Mouse (Mus musculus) heart, postnatal 36 days (tissue): Measurements from ENCODE around the gene Incenp. TPM values are rescaled to one million over a fixed set of nuclear protein-coding genes. Genes with fewer than 3 reads are reported as not detected.
"Not testable (repeated sequence)": the region's sequence is repeated elsewhere in the genome, so short reads cannot be mapped to it uniquely, and the experiment has no call there.

Source experiments
- DNase-seq, 2 experiments: peaks; one replicate each; pipeline ENCODE4 v3.0.0; 2021 to 2022
- intact Hi-C: fragments of 180-260 bp; cut with DNase I; formaldehyde crosslinking; loops from one replicate; pipeline ENCODE4 v1.15.1; 2025
- microRNA-seq, 2 experiments: library from miRNA; unstranded; fragments of <30 nt; microRNA quantifications; one replicate each; pipeline ENCODE4 v1.2.0; 2021; ENCODE audit warnings: borderline number of aligned reads in 2 of 2
- total RNA-seq, 2 experiments: library from RNA; stranded (reverse); gene quantifications; 2 replicates each; pipeline ENCODE4 v1.2.3; 2021

Incenp gene
- total RNA-seq, 2 experiments from 2014 or later: 6.6 TPM

DNA sequence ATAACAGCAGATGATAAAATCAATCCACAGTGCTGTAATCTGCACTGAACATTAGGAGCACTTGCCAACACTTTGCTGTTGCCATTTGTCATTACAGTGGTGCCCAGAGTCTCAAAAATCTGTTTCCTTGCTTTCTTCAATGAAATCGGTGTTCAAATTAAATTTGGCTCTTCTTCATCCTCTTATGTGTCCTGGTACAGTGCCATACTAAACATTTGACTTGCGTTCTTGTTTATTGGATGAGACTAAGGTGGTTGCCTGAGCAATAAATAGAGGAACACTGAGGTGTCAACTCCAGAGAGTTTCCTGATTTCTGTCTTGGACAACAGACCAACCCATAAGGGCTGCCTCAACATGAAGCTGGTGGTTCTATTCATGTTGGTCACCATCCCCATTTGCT is 52.1 kb downstream of the Incenp start, which contains the start of gene Scgb2a2:
Scgb2a2 (plus strand) TSS at position 301 of the 400 bp plus-strand sequence.
- DNase-seq: no peak
- intact Hi-C loops: no loop called here

- DNase-seq: no peak
- intact Hi-C loops: no loop called here
Observed at GRCm38 (mm10) chr19:9837341-9837715, 62.0 kb downstream of the Incenp start.

GRCm38 (mm10) chr19:9836581-9837340 is 62.6 kb downstream of the Incenp start:
- intact Hi-C loops: not testable (repeated sequence)
- DNase-seq: peak; percentile 46 to 64

Small RNAs within 50 kb of the gene (microRNA-seq; reads per million reads assigned to microRNA genes)
- 0 reads per million in 2 experiments for gene Gm22369
- 0 reads per million in 2 experiments for gene Gm24484

Other genes with a start within 250 kb of the Incenp start
- gene Scgb2a2, start 52.0 kb downstream of the Incenp start, total RNA-seq: not detected
- 1,000 to 10,000 TPM; 2,889 to 3,152 TPM for gene Fth1, start 81.0 kb upstream of the Incenp start, total RNA-seq
- under 1 TPM; 0.11 to 0.14 TPM for gene Best1, start 102.1 kb upstream of the Incenp start, total RNA-seq
- gene Rab3il1, start 102.1 kb upstream of the Incenp start, total RNA-seq: 1 to 10 TPM; 7.9 to 8.7 TPM
- gene Fads3, start 142.0 kb upstream of the Incenp start, total RNA-seq: 10 to 100 TPM; 37.8 to 39.8 TPM
- 1 to 10 TPM; 4.8 to 6.8 TPM for gene Fads2, start 202.2 kb upstream of the Incenp start, total RNA-seq